Mouse (Mus musculus) midbrain, embryonic 10.5 days (tissue): ENCODE results near the gene Ddx19b. TPM values are rescaled to one million over a fixed set of nuclear protein-coding genes. Genes with fewer than 3 reads are reported as not detected.
A peak's percentile ranks its signal among the peaks of the same experiment; 100 is the strongest.

Experiments used
- DNase-seq: peaks from one replicate; pipeline ENCODE4 v3.0.0-alpha.2; 2017; ENCODE audit warnings: low spot score
- H3K27ac ChIP-seq: fragments of 300-500 bp; sonication (generic); replicated peaks from 2 replicates; pipeline ENCODE4 v1.5.1; 2016; ENCODE audit warnings: mild to moderate bottlenecking
- H3K27me3 ChIP-seq: fragments of 300-500 bp; sonication (generic); 2 replicates; pipeline ENCODE4 v1.6.1; 2016; ENCODE audit warnings: low read depth, mild to moderate bottlenecking; ENCODE audit not compliant: poor library complexity, severe bottlenecking
- H3K36me3 ChIP-seq: fragments of 300-500 bp; sonication (generic); 2 replicates; pipeline ENCODE4 v1.6.1; 2016; ENCODE audit warnings: mild to moderate bottlenecking, moderate library complexity
- H3K4me1 ChIP-seq: fragments of 300-500 bp; sonication (generic); 2 replicates; pipeline ENCODE4 v1.6.1; 2016
- H3K4me3 ChIP-seq: fragments of 300-500 bp; sonication (generic); 2 replicates; pipeline ENCODE4 v1.5.1; 2016; ENCODE audit warnings: mild to moderate bottlenecking, moderate library complexity
- H3K9me3 ChIP-seq: fragments of 300-500 bp; sonication (generic); replicated peaks from 2 replicates; pipeline ENCODE4 v1.6.1; 2016; ENCODE audit warnings: mild to moderate bottlenecking
- WGBS: fragments of 180-500 bp; shearing (Covaris S2); methylation state at CpG from one replicate; pipeline ENCODE4 v1.1.7; 2016; 5-methylcytosine and 5-hydroxymethylcytosine counted together
- microRNA-seq: library from miRNA; unstranded; fragments of <30 nt; microRNA quantifications from one replicate; pipeline ENCODE4, GENCODE M21; 2017
- polyA plus RNA-seq: library from polyadenylated mRNA; unstranded; fragments of >200 nt; fragmentation: Nextera tagmentation; extraction: Ambion mirVana; gene quantifications from 2 replicates; pipeline ENCODE4 v1.2.1, GENCODE M21; 2016

The Ddx19b gene
- polyA plus RNA-seq, 1 experiment from 2014 or later: 11.4 TPM

GRCm38 (mm10) chr8:110956619-110957450, 74.7 kb downstream of the Ddx19b start:
- DNase-seq: no peak
- Histone ChIP-seq H3K4me1 (peaks cover 4% of the 10 kb centered on the region; the same call in 1 of the 2 replicates), H3K9me3 (no peaks in the 10 kb centered on the region), H3K4me3 (no peak overlapping the region), H3K27ac (no peak overlapping the region), H3K27me3 (no peaks in the 10 kb centered on the region), H3K36me3 (peaks cover 62% of the 10 kb centered on the region)
- 89% methylated on average over 15 of the region's 15 CpGs for WGBS

- no peak for DNase-seq
- H3K36me3 ChIP-seq: peaks cover 53% of the 10 kb centered on the region
- H3K4me3 ChIP-seq: no peak overlapping the region
- 86% methylated on average over 8 of the region's 8 CpGs for WGBS
- H3K4me1 ChIP-seq: peaks cover 4% of the 10 kb centered on the region; the same call in 1 of the 2 replicates
- no peaks in the 10 kb centered on the region for H3K27me3 ChIP-seq
- H3K27ac ChIP-seq: no peak overlapping the region
- no peaks in the 10 kb centered on the region for H3K9me3 ChIP-seq
Measured at GRCm38 (mm10) chr8:110954776-110955175, 76.8 kb downstream of the Ddx19b start.

Small RNA genes within 50 kb of the gene (microRNA-seq; reads per million reads assigned to microRNA genes)
- gene Gm24103 (not detected), gene Mir3473d (3.6 reads per million, percentile 6 among the genes with 10 or more reads in this experiment)

Other genes starting within 250 kb of the Ddx19b start
- 0.20 and 0.51 TPM in 2 replicates for gene Il34, start 225.8 kb downstream of the Ddx19b start, polyA plus RNA-seq
- 75.4 and 78.2 TPM in 2 replicates for gene Cog4, start 185.2 kb downstream of the Ddx19b start, polyA plus RNA-seq
- gene Sf3b3, start 185.0 kb downstream of the Ddx19b start, polyA plus RNA-seq: 222 and 225 TPM in 2 replicates
- gene Fuk, start 129.3 kb downstream of the Ddx19b start, polyA plus RNA-seq: 12.2 and 12.7 TPM in 2 replicates
- 24.3 and 25.4 TPM in 2 replicates for gene St3gal2, start 111.8 kb downstream of the Ddx19b start, polyA plus RNA-seq
- 24.2 and 25.1 TPM in 2 replicates for gene Ddx19a, start 34.0 kb downstream of the Ddx19b start, polyA plus RNA-seq
- 75.6 and 79.8 TPM in 2 replicates for gene Aars, start 1.4 kb upstream of the Ddx19b start, polyA plus RNA-seq
- 6.1 and 14.4 TPM in 2 replicates for gene Exosc6, start 24.6 kb upstream of the Ddx19b start, polyA plus RNA-seq
- 1.1 and 2.0 TPM in 2 replicates for gene Clec18a, start 60.7 kb upstream of the Ddx19b start, polyA plus RNA-seq
- gene Pdpr, start 62.9 kb upstream of the Ddx19b start, polyA plus RNA-seq: 11.9 and 13.2 TPM in 2 replicates
- gene Glg1, start 227.5 kb upstream of the Ddx19b start, polyA plus RNA-seq: 65.1 and 66.7 TPM in 2 replicates